Mouse (Mus musculus) lung, adult 2 months (tissue): ENCODE measurements around the gene Lime1. TPM values are rescaled to one million over a fixed set of nuclear protein-coding genes. Genes with fewer than 3 reads are reported as not detected.
A peak's percentile ranks its signal among the peaks of the same experiment; 100 is the strongest.

Source experiments
- DNase-seq: peaks from one replicate; pipeline ENCODE4 v3.0.0; 2022
- H3K4me1 ChIP-seq: fragments of 200-500 bp; 2 replicates; pipeline ENCODE4 v1.6.1; 2011; ENCODE audit warnings: low read length; ENCODE audit not compliant: control insufficient read depth, insufficient read depth
- H3K4me3 ChIP-seq: fragments of 200-500 bp; replicated peaks from 2 replicates; pipeline ENCODE3; 2011; ENCODE audit warnings: low read depth, mild to moderate bottlenecking, control low read depth, low read length; ENCODE audit errors: extremely low read depth
- CTCF ChIP-seq: fragments of 200-500 bp; IDR thresholded peaks from 2 replicates; pipeline ENCODE4 v1.5.1; 2011; ENCODE audit warnings: mild to moderate bottlenecking, low read length, control low read depth; ENCODE audit not compliant: insufficient read depth
- POLR2A ChIP-seq: fragments of 200-500 bp; IDR thresholded peaks from 2 replicates; pipeline ENCODE4 v1.6.1; 2011; ENCODE audit warnings: low read depth, mild to moderate bottlenecking, control low read depth, low read length, borderline replicate concordance; ENCODE audit errors: extremely low read depth
- WGBS: fragments of 180-500 bp; shearing (Covaris S2); methylation state at CpG from one replicate; pipeline ENCODE4 v1.1.7; 2018; 5-methylcytosine and 5-hydroxymethylcytosine counted together
- polyA plus RNA-seq: library from polyadenylated mRNA; depleted of rRNA; stranded (reverse); fragments of >200 nt; gene quantifications from 2 replicates; pipeline ENCODE4 v1.2.3, GENCODE M21; 2012; rRNA removed

The Lime1 gene
- 60.5 and 89.8 TPM in 2 replicates for polyA plus RNA-seq

GRCm38 (mm10) chr2:181379778-181380177 lies at the start of gene Lime1:
Gene Lime1 (plus strand): TSS chr2:181380078.
- DNase-seq = no peak
- WGBS = 95% methylated on average over 12 of the region's 12 CpGs
- TF ChIP-seq POLR2A = no peak
- TF ChIP-seq CTCF = no peak

GRCm38 (mm10) chr2:181332542-181332941 lies 47.3 kb upstream of the Lime1 start:
- Histone ChIP-seq H3K4me3 (no peak overlapping the region), H3K4me1 (no peaks in the 10 kb centered on the region)
- no peak for TF ChIP-seq POLR2A
- no peak for TF ChIP-seq CTCF
- no peak for DNase-seq

More at GRCm38 (mm10) chr2:181379778-181380177, at the start of gene Lime1:
- peaks cover 3% of the 10 kb centered on the region; the same call in 1 of the 2 replicates for H3K4me1 ChIP-seq
- H3K4me3 ChIP-seq = no peak within 1 kb of the TSS

- no peak; the same call in 1 of the 2 replicates for TF ChIP-seq CTCF
- TF ChIP-seq POLR2A = no peak
- Histone ChIP-seq H3K4me1 (no peaks in the 10 kb centered on the region), H3K4me3 (no peak overlapping the region)
- 54% methylated on average over 3 of the region's 3 CpGs for WGBS
- peak; percentile 66 for DNase-seq
These were observed 45.9 kb upstream of the Lime1 start for GRCm38 (mm10) chr2:181334023-181334422.

GRCm38 (mm10) chr2:181340426-181340825 lies 39.5 kb upstream of the Lime1 start:
- 84% methylated on average over 4 of the region's 4 CpGs for WGBS
- Histone ChIP-seq H3K4me1 (no peaks in the 10 kb centered on the region; the same call in 1 of the 2 replicates), H3K4me3 (no peak overlapping the region)
- no peak for DNase-seq
- TF ChIP-seq POLR2A (no peak), CTCF (no peak)

- TF ChIP-seq CTCF (no peak), POLR2A (no peak)
- Histone ChIP-seq H3K4me3 (no peak overlapping the region), H3K4me1 (no peaks in the 10 kb centered on the region; the same call in 1 of the 2 replicates)
- no peak for DNase-seq
- 74% methylated on average over 6 of the region's 6 CpGs for WGBS
These were observed 37.1 kb upstream of the Lime1 start for GRCm38 (mm10) chr2:181342766-181343165.

- no peak overlapping the region for H3K4me3 ChIP-seq
- no peaks in the 10 kb centered on the region for H3K4me1 ChIP-seq
- WGBS = 79% methylated on average over 3 of the region's 3 CpGs
- TF ChIP-seq CTCF (no peak), POLR2A (no peak)
- no peak for DNase-seq
These were observed 23.1 kb upstream of the Lime1 start for GRCm38 (mm10) chr2:181356780-181357179.

- TF ChIP-seq CTCF (no peak), POLR2A (no peak)
- Histone ChIP-seq H3K4me1 (peaks cover 8% of the 10 kb centered on the region), H3K4me3 (no peak overlapping the region)
- no peak for DNase-seq
- WGBS = 74% methylated on average over 3 of the region's 3 CpGs
These were observed 15.9 kb upstream of the Lime1 start for GRCm38 (mm10) chr2:181363946-181364345.

- TF ChIP-seq CTCF (no peak), POLR2A (no peak)
- Histone ChIP-seq H3K4me1 (peaks cover 8% of the 10 kb centered on the region), H3K4me3 (peak overlapping the region; percentile 91)
- 5% methylated on average over 14 of the region's 14 CpGs for WGBS
- no peak for DNase-seq
These were observed 15.4 kb upstream of the Lime1 start for GRCm38 (mm10) chr2:181364487-181364859.

GRCm38 (mm10) chr2:181364860-181365596 lies 14.8 kb upstream of the Lime1 start, which contains the start of the genes Zgpat and Arfrp1:
Gene Zgpat (plus strand): TSS chr2:181364928.
Gene Arfrp1 (minus strand): TSS chr2:181365404.
- peak within 1 kb of the TSS; percentile 91 for H3K4me3 ChIP-seq
- H3K4me1 ChIP-seq = peaks cover 8% of the 10 kb centered on the region
- DNase-seq = peak; percentile 87
- WGBS = under 1% methylated on average over 71 of the region's 71 CpGs
- TF ChIP-seq POLR2A = peak; percentile 34; the same call in 1 of the 2 replicates
- TF ChIP-seq CTCF = no peak

- TF ChIP-seq POLR2A = 0 out of 2 replicates have a peak, but pooled peaks have one; percentile 2
- TF ChIP-seq CTCF = no peak
- no peak for DNase-seq
- H3K4me3 ChIP-seq = peak overlapping the region; percentile 91
- peaks cover 8% of the 10 kb centered on the region for H3K4me1 ChIP-seq
- under 1% methylated on average over 20 of the region's 20 CpGs for WGBS
These were observed 14.2 kb upstream of the Lime1 start for GRCm38 (mm10) chr2:181365655-181366075.
